Mouse (Mus musculus): ENCODE data around the gene Sv2b. TPM values are rescaled to one million over a fixed set of nuclear protein-coding genes. Genes with fewer than 3 reads are reported as not detected.
"Not testable (repeated sequence)": the region's sequence is repeated elsewhere in the genome, so short reads cannot be mapped to it uniquely, and the experiment has no call there.

The Sv2b gene
- polyA plus RNA-seq, 1 experiment from 2014 or later: 23.5 TPM

- Histone ChIP-seq H3K36me3 (ENCODE audit: control insufficient read depth, insufficient read depth, low read length) (no peaks in the 10 kb centered on the region), H3K4me1 (ENCODE audit: control insufficient read depth, insufficient read depth, low read depth, low read length) (no peaks in the 10 kb centered on the region; the same call in 1 of the 2 replicates), H3K4me3 (ENCODE audit: low read length) (no peak overlapping the region), H3K9ac (ENCODE audit: low read depth, low read length) (no peak overlapping the region), H3K27ac (ENCODE audit: low read depth, low read length) (no peak overlapping the region), H3K9me3 (ENCODE audit: control insufficient read depth, low read length) (no peaks in the 10 kb centered on the region), H3K27me3 (replicated peaks; ENCODE audit: control insufficient read depth, insufficient read depth, low read length) (no peaks in the 10 kb centered on the region), H3K4me2 (ENCODE audit: low read length) (no peak overlapping the region)
- no peak for ATAC-seq
- WGBS: 50% methylated on average over 3 of the region's 3 CpGs
Measured at GRCm38 (mm10) chr7:75207965-75208644, 101.0 kb downstream of the Sv2b start.

- Histone ChIP-seq H3K4me2 (ENCODE audit: low read length) (no peak overlapping the region), H3K9ac (ENCODE audit: low read depth, low read length) (no peak overlapping the region), H3K9me3 (ENCODE audit: control insufficient read depth, low read length) (no peaks in the 10 kb centered on the region), H3K27ac (ENCODE audit: low read depth, low read length) (no peak overlapping the region), H3K27me3 (replicated peaks; ENCODE audit: control insufficient read depth, insufficient read depth, low read length) (no peaks in the 10 kb centered on the region), H3K36me3 (ENCODE audit: control insufficient read depth, insufficient read depth, low read length) (no peaks in the 10 kb centered on the region), H3K4me3 (ENCODE audit: low read length) (no peak overlapping the region), H3K4me1 (ENCODE audit: control insufficient read depth, insufficient read depth, low read depth, low read length) (no peaks in the 10 kb centered on the region; the same call in 1 of the 2 replicates)
- WGBS: 92% methylated on average over 3 of the region's 3 CpGs
- no peak for ATAC-seq
Measured at GRCm38 (mm10) chr7:75206671-75207070, 102.4 kb downstream of the Sv2b start.

GRCm38 (mm10) chr7:75205386-75205785, 103.7 kb downstream of the Sv2b start:
- H3K27ac ChIP-seq (ENCODE audit: low read depth, low read length): no peak overlapping the region
- no peaks in the 10 kb centered on the region for H3K36me3 ChIP-seq (ENCODE audit: control insufficient read depth, insufficient read depth, low read length)
- ATAC-seq: peak; percentile 54; the same call in 1 of the 2 replicates
- no peak overlapping the region for H3K4me3 ChIP-seq (ENCODE audit: low read length)
- H3K9me3 ChIP-seq (ENCODE audit: control insufficient read depth, low read length): no peaks in the 10 kb centered on the region
- no peak overlapping the region for H3K9ac ChIP-seq (ENCODE audit: low read depth, low read length)
- H3K4me2 ChIP-seq (ENCODE audit: low read length): no peak overlapping the region
- no peaks in the 10 kb centered on the region for H3K27me3 ChIP-seq (replicated peaks; ENCODE audit: control insufficient read depth, insufficient read depth, low read length)
- no peaks in the 10 kb centered on the region; the same call in 1 of the 2 replicates for H3K4me1 ChIP-seq (ENCODE audit: control insufficient read depth, insufficient read depth, low read depth, low read length)
- WGBS: 65% methylated on average over 3 of the region's 3 CpGs

GRCm38 (mm10) chr7:75194919-75195230, 114.2 kb downstream of the Sv2b start:
- H3K4me1 ChIP-seq (ENCODE audit: control insufficient read depth, insufficient read depth, low read depth, low read length): not testable (repeated sequence)
- ATAC-seq: peak; percentile 58; the same call in 1 of the 2 replicates

GRCm38 (mm10) chr7:75194158-75194918, 114.7 kb downstream of the Sv2b start:
- Histone ChIP-seq H3K4me2 (ENCODE audit: low read length) (no peak overlapping the region), H3K4me1 (ENCODE audit: control insufficient read depth, insufficient read depth, low read depth, low read length) (no peaks in the 10 kb centered on the region), H3K27ac (ENCODE audit: low read depth, low read length) (no peak overlapping the region), H3K9me3 (ENCODE audit: control insufficient read depth, low read length) (no peaks in the 10 kb centered on the region), H3K36me3 (ENCODE audit: control insufficient read depth, insufficient read depth, low read length) (no peaks in the 10 kb centered on the region), H3K27me3 (replicated peaks; ENCODE audit: control insufficient read depth, insufficient read depth, low read length) (no peaks in the 10 kb centered on the region), H3K9ac (ENCODE audit: low read depth, low read length) (no peak overlapping the region), H3K4me3 (ENCODE audit: low read length) (no peak overlapping the region)
- WGBS: 97% methylated on average over 4 of the region's 4 CpGs
- peak; percentile 34 for ATAC-seq

More at GRCm38 (mm10) chr7:75194919-75195230, 114.2 kb downstream of the Sv2b start:
- not testable (repeated sequence) for H3K27me3 ChIP-seq (replicated peaks; ENCODE audit: control insufficient read depth, insufficient read depth, low read length); H3K4me3 ChIP-seq (ENCODE audit: low read length); H3K27ac ChIP-seq (ENCODE audit: low read depth, low read length); H3K4me2 ChIP-seq (ENCODE audit: low read length); H3K9me3 ChIP-seq (ENCODE audit: control insufficient read depth, low read length); H3K36me3 ChIP-seq (ENCODE audit: control insufficient read depth, insufficient read depth, low read length); H3K9ac ChIP-seq (ENCODE audit: low read depth, low read length)
- 93% methylated on average over 1 of the region's 1 CpGs for WGBS

- no peaks in the 10 kb centered on the region for H3K9me3 ChIP-seq (ENCODE audit: control insufficient read depth, low read length)
- no peak overlapping the region for H3K4me3 ChIP-seq (ENCODE audit: low read length)
- no peaks in the 10 kb centered on the region for H3K27me3 ChIP-seq (replicated peaks; ENCODE audit: control insufficient read depth, insufficient read depth, low read length)
- no peak overlapping the region for H3K27ac ChIP-seq (ENCODE audit: low read depth, low read length)
- ATAC-seq: no peak
- H3K4me1 ChIP-seq (ENCODE audit: control insufficient read depth, insufficient read depth, low read depth, low read length): no peaks in the 10 kb centered on the region
- WGBS: 86% methylated on average over 3 of the region's 3 CpGs
- no peak overlapping the region for H3K9ac ChIP-seq (ENCODE audit: low read depth, low read length)
- H3K36me3 ChIP-seq (ENCODE audit: control insufficient read depth, insufficient read depth, low read length): no peaks in the 10 kb centered on the region
- H3K4me2 ChIP-seq (ENCODE audit: low read length): no peak overlapping the region
Measured at GRCm38 (mm10) chr7:75190192-75190591, 118.9 kb downstream of the Sv2b start.

GRCm38 (mm10) chr7:75175042-75175441, 134.0 kb downstream of the Sv2b start:
- no peaks in the 10 kb centered on the region for H3K36me3 ChIP-seq (ENCODE audit: control insufficient read depth, insufficient read depth, low read length)
- H3K27ac ChIP-seq (ENCODE audit: low read depth, low read length): no peak overlapping the region
- H3K4me1 ChIP-seq (ENCODE audit: control insufficient read depth, insufficient read depth, low read depth, low read length): no peaks in the 10 kb centered on the region
- no peak for ATAC-seq
- no peaks in the 10 kb centered on the region for H3K27me3 ChIP-seq (replicated peaks; ENCODE audit: control insufficient read depth, insufficient read depth, low read length)
- 81% methylated on average over 3 of the region's 3 CpGs for WGBS
- no peak overlapping the region for H3K9ac ChIP-seq (ENCODE audit: low read depth, low read length)
- H3K4me2 ChIP-seq (ENCODE audit: low read length): no peak overlapping the region
- H3K4me3 ChIP-seq (ENCODE audit: low read length): no peak overlapping the region
- H3K9me3 ChIP-seq (ENCODE audit: control insufficient read depth, low read length): no peaks in the 10 kb centered on the region

- ATAC-seq: no peak
- H3K36me3 ChIP-seq (ENCODE audit: control insufficient read depth, insufficient read depth, low read length): no peaks in the 10 kb centered on the region
- WGBS: 59% methylated on average over 3 of the region's 3 CpGs
- no peak overlapping the region for H3K27ac ChIP-seq (ENCODE audit: low read depth, low read length)
- H3K4me1 ChIP-seq (ENCODE audit: control insufficient read depth, insufficient read depth, low read depth, low read length): no peaks in the 10 kb centered on the region
- H3K4me2 ChIP-seq (ENCODE audit: low read length): no peak overlapping the region
- no peak overlapping the region for H3K4me3 ChIP-seq (ENCODE audit: low read length)
- no peaks in the 10 kb centered on the region for H3K27me3 ChIP-seq (replicated peaks; ENCODE audit: control insufficient read depth, insufficient read depth, low read length)
- H3K9ac ChIP-seq (ENCODE audit: low read depth, low read length): no peak overlapping the region
- H3K9me3 ChIP-seq (ENCODE audit: control insufficient read depth, low read length): no peaks in the 10 kb centered on the region
Measured at GRCm38 (mm10) chr7:75167481-75167880, 141.6 kb downstream of the Sv2b start.

- Histone ChIP-seq H3K4me3 (ENCODE audit: low read length) (no peak overlapping the region), H3K4me2 (ENCODE audit: low read length) (no peak overlapping the region), H3K9ac (ENCODE audit: low read depth, low read length) (no peak overlapping the region), H3K27me3 (replicated peaks; ENCODE audit: control insufficient read depth, insufficient read depth, low read length) (no peaks in the 10 kb centered on the region), H3K4me1 (ENCODE audit: control insufficient read depth, insufficient read depth, low read depth, low read length) (peaks cover 3% of the 10 kb centered on the region), H3K9me3 (ENCODE audit: control insufficient read depth, low read length) (no peaks in the 10 kb centered on the region), H3K36me3 (ENCODE audit: control insufficient read depth, insufficient read depth, low read length) (no peaks in the 10 kb centered on the region), H3K27ac (ENCODE audit: low read depth, low read length) (no peak overlapping the region)
- WGBS: 96% methylated on average over 1 of the region's 1 CpGs
- no peak for ATAC-seq
Measured at GRCm38 (mm10) chr7:75147174-75147573, 161.9 kb downstream of the Sv2b start.

Measured in hindbrain, embryonic 16.5 days (tissue).